Mouse (Mus musculus): ENCODE results near the gene Ankrd28.

DNA sequence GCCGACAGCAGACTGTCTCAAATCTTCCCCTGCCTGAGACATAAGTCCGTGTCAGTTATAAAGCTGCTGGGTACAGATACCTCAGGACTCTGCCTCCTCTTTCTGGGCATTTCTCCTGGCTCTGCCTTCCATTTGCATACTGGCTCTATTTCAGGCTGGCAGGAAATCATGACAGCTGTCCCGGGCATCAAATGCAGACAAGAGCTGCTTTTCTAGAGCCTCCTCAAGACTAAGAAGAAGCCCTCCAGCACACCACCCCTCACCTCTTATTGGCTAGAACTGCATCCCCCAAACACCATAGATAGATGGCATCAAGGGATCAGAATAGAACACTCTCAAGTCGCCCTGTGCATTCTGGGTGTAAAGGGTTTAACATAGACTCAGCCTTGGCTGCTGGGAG is 24.2 kb upstream of the Ankrd28 start:
- TF ChIP-seq MYOG (IDR thresholded peaks at IDR 0.05; ENCODE audit: control insufficient read depth, extremely low read depth, insufficient read length) = no peak
- no peak for TF ChIP-seq USF1 (IDR thresholded peaks at IDR 0.05; ENCODE audit: low read depth)
- no peak for TF ChIP-seq CTCF (IDR thresholded peaks at IDR 0.05; ENCODE audit: control insufficient read depth, insufficient read depth, insufficient read length)
